Mouse (Mus musculus): ENCODE measurements at regions not wholly inside any gene's neighbourhood (a gene's known extent, or its start where the extent isn't known, plus 50 kb on each side); places are given as distances from the start of the nearest gene placed in this dataset.

DNA sequence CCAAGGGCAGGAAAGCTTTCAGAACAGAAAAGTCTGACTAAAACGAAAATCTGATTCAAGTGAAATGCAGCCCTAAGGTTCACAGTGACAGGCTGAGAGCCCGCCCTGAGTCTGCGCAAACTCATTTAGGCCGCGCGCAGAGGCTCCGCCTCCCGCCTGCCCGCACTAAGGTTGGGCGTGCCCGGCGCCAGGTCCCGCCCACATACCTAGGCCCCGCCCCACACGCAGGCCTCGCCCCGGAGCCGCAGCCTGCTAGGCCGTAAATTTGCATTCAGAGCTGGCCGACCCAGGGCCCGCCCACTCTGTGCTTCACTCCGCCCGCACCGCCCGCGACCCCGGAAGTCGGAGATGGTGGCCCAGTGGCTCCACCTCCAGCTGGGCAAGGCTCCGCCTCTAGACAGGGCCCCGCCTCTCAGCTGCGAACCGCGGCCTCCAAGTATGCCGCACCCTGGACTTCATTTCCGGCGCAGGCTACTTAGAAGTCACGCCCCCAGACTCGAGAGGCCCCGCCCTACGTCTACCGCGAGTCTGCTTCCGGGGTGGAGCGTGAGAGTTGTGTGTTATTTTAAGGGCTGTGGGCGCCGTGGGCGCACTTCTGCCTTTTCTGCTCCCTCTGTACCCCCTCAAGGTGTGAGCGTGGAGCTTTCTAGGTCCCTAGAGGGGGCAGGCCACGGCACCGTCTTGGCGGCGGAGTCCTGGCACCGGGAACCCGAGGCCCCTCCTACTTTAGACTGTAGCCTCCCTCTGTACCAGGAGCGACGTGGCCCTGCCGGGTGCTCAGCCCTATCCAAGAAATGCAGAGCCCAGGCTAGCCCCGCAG lies 52.3 kb upstream of the Wnt7b start:
- peak; percentile 95 for DNase-seq (ENCODE audit: low read depth, low spot score)

DNA sequence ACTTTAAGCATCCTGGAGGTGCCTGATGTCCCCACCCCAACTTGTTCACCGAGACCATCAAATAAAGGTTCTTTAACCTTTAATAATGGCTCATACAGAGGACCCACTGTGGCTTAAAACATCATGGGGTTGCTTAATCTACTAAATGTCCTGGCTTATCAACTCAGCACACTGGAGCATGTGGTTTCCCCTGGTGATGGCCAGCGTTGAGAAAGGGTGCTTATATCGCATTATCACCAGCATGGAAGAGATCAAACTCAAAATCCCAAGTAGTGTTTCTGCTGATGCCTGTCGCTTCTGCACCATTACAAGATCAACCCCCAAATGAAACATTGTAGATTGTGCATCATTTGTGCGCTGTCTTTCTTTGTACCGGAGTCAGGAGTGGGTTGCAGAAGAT lies 53.2 kb upstream of the Wnt7b start:
- no peak for DNase-seq (ENCODE audit: low read depth, low spot score)

DNA sequence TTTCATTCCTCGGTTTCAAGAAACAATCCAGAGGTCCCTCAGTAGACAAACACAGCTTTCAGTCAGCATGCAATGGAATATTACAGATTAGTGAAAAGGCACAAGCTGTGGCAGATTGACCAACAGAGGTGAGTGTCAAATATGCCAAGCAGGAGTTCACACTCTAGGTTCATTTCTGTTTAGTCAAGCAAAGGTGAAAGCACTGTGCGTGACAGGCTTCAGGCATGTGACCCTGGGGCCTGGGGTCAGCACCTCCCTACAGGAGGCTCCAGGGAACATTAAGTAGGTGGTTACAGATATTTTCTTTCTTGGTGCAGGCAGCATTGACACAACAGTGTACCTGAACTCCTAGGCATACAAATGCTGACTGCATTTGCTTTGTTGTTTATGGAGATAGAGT lies 57.3 kb upstream of the Wnt7b start:
- no peak for DNase-seq (ENCODE audit: low read depth, low spot score)

DNA sequence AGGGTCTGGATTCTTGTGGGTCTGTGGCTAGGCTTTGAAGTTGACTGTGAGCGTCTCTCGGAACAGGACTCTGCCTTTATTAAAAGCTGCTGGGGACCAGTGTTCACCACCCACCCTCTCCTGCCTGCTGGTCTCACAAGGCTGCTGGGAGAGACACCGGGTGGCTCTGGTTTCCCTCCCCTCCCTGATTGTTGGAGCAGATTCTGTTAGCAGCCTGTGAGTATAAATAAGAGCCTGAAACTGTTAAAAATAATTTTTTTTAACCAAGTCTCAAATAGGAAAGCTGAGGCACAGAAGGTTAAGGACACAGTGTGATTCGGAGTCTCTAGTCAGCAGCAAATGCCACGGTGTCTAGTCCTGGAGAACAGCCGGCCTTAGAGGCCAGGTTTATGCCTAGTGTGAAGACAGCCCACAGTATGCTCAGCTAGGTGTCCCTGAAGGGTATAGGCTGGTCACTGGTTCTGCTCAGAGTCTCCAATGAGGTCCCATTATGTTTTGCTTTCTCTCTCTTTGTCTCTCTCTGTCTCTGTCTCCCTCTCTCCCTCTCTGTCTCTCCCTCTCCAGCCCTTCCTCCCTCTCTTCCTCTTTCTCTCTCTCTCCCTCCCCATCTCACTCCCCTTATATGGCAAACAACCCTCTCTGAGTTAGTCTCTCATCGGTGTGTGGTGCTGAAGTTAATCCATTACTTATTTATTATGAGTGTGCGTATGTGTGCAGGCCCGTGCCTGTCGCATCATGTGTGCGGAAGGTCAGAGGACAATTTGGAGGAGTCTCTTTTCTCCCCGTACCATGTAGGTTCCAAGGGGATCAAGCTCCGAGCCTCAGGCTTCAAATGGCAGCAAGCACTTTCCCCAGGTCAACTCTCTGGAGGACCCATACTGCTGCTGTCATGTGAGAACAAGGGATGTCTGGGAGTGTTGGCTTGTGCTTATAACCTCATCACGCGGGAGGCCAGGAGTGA lies 59.1 kb upstream of the Wnt7b start:
- DNase-seq (ENCODE audit: low read depth, low spot score): no peak

DNA sequence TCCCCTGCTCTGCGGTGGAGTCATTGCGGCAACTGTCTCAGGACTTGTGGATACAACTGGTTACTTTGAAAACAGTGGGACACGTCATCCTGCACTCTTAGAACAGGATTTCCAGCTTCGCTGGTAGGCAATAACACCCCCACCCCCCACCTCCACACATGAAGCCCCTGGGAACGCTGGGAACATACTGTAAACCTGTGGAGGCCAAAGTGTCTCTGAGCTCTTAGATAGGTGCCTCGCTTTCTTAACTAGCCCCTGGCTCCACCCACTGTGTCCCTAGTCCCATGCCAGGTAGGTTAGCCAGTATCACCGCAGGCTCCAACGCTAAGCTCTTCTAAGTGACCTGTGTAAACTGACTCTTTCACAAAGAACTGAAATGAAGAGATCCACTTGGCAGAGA lies 63.1 kb upstream of the Wnt7b start:
- no peak for DNase-seq (ENCODE audit: low read depth, low spot score)

DNA sequence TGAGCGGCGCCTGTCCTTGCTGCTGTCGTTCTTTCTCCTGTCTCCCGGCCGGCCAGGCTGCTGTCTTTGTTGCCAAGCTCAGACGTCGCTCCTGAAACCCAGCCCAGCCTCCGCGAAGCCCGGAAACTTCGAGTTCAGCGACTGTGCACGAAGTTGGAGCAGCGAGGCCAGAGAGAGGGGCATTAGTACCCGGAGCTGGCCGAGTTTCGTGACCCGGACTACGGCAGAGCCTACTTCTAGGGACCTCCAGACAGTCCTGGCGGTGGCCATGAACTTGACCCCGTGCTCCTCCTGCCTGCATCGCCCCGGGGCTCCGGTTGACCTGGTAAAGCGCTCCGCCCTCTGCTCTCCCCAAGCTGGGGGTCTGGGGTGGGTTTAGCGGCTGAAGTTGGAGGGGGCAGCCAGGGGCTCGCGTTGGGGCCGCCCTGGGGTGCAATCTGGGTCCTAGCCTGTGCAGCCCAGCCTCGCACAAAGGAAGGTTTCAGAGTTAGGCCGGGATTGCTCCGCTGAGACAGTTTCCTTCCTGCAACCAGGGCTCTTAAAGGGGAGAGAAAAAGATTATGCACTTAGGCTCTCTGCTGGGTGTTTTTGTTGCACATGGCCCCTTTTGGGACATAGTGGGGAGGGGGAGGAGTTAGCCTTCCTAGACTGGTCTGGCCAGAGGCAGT lies 63.8 kb upstream of the Wnt7b start:
- DNase-seq (ENCODE audit: low read depth, low spot score): no peak

DNA sequence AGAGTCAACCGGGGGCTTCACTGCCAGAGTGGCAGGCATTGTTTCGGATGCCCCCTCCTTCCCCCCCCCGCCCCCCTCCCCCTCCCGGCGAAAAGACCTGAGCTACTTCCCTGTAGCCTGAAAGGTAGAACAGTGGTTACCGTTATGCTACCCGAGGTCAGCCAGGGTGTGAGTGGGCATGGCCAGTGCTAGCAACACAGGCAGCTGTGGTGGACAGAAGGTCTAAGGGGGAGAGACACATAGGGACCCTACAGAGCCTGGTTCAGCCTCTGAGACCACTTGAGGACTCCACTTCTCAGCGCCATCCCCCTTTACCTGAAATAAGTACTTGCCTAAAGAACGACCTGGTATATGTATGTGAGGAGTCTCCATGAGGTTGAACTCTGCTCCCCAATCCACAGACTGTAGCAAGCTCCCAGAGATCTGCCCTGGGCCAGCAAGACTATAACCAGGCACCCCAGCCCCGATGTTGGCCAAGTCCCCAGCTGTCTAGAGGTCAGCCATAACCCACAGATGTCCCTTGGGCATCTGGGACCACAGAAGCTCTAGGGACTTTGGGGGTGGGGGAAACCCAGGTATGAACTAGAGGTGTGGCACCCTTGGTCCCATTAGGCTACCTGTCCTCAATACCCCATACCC lies 64.5 kb upstream of the Wnt7b start:
- DNase-seq (ENCODE audit: low read depth, low spot score): no peak

DNA sequence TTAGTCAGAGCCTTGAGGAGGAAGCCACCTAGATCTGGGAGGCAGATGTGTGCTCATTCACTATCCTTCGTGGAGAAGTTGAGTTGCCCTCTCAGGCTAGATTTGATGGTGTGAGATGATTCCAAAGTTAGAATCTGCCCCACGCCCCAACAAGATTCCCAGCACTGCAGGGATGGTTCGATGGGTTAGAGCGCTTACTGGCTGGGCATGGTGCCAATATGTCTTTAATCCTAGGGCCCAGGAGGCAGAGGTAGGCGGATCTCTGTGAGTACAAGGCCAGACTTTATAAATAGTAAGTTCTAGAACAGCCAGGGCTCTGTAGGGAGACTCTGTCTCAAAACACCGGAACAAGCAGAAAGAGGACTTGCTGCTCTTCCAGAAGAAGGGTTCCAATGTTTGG lies 65.3 kb upstream of the Wnt7b start:
- DNase-seq (ENCODE audit: low read depth, low spot score): no peak

DNA sequence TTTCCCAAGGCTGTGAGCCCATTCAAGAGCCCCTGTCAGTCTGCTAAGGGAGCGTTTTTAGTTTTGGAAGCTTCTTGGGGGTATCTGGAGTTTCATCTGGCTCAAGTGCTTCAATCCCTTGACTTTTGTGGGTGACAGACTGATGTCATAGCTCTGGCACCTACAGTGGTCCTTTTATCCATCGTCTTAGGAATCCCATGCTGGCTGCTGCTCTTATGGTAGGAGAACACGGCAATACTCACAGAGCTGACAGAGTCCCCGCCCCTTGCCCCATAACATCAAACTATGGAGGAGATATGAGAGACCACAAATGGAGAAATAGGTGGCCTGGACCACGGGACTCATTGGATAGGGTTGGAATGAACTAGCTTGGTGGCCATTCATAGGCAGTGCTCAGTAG lies 68.0 kb upstream of the Wnt7b start:
- DNase-seq (ENCODE audit: low read depth, low spot score): no peak

DNA sequence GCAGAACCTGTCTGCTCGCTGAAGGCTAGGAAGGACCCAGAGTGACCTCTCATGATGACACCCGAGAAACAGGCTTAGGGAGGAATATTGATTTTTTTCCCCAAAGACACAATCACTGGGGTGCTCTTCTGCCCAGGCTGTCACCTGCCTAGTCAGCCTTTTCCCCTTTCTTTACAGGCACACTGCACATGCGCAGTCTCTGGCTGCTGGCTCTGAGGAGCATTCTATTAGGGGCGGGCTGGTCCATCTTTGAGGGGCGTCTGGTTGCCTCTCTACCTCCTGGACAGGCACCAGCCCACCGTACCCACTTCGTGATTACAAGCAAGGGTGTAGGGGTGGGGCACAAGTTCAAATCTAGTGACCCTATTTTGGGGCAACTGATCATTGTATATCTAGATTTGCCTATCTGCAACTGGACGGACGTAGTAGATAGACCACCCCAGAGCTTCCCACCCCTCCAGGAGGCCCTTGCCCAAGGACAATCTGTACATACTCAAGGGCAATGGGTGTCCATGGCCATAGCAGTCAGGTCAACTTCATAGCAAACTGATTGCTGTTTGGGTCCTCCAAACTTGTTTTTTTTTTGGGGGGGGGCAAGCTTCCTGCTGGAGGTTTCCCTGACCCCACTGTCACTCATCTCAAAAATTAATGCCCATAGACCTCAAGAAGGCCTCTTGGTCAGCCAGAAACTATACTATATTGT lies 69.6 kb upstream of the Wnt7b start:
- no peak for DNase-seq (ENCODE audit: low read depth, low spot score)

DNA sequence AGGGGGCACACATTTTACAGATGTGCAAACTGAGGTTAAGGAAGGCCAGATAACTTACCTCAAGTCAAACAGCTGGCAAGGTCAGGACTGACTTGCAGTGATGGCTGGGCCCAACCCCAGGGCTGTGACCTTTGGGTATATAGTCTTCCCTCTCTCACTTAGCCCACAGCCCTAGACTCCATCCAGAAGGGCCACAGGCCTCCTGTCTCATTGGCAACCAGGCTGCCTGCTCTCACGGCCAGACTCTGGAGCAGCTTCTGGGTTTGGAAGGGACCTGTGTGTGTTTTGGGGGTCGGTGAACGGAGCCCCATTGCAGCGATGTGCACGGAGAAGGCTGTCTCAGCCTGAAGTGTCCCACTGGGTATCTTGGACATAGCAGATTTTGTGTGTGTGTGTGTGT lies 70.2 kb upstream of the Wnt7b start:
- DNase-seq (ENCODE audit: low read depth, low spot score): no peak

DNA sequence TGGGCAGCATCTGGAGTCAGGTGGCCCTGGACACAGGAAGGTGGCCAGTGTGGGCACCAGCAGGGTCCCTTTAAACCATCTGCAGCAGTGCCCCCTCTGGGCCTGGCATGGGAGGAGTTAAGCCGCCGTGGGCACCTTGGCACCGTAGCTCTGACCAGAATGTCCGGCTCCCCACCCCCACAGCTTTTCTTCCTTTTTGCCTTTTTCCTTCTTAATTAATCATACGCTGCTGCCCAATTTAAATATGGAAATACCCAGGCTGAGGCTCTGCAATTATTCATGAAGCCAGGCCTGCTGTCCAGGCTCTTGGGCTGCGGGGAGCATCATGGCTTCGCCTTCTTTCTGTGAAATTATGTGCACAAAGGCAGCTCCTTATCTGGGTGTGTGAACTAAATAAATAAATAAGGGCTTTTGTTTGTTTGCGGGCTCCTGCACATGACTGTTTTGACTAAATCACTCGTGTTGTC lies 70.6 kb upstream of the Wnt7b start:
- DNase-seq (ENCODE audit: low read depth, low spot score): no peak

DNA sequence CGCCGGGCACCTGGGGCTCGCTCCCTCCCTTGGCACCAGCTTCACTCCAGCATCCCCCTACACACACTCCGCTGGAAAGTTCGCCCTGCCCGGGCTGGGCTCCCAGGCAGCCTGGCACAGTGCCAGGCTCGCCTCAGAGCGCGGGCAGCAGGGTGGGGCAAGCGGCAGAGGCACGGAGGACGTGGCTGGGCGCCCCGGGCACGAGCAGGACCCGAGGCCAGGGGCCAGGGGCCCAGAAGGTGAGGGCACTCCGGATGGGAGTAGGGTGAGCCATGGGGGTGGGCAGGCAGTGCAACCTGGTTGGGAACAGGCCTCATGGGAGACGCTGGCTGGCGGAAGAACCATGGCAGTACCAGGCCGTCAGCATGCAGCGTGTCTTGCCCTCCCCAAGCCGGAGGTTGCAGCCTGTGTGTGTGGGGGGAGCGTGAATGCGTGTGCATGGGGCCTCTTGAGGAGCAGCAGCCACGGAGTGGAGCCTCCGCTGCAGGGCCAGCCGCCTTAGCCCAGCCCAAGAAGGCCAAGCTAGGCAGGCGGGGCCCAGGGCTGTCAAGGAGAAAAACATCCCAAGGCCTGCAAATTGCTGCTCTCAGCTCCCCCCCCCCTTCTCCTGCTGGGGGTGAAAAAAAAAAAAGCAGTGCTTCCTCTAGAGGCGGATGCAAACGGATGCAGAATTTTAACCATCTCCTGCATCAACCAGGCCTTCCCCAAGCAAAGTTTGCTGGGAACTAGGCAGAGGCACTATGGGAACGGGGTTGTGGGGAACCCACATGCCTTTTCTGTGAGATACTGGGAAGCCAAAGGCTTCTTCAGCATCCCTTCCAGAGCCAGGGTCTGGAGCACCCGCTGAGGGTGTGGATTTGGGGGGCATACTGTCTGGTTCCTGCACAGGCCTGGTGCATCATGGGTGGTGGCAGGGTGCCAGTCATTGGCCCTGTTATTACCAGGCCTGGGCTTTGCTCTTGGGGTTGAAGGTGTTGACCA lies 71.4 kb upstream of the Wnt7b start:
- no peak for DNase-seq (ENCODE audit: low read depth, low spot score)

DNA sequence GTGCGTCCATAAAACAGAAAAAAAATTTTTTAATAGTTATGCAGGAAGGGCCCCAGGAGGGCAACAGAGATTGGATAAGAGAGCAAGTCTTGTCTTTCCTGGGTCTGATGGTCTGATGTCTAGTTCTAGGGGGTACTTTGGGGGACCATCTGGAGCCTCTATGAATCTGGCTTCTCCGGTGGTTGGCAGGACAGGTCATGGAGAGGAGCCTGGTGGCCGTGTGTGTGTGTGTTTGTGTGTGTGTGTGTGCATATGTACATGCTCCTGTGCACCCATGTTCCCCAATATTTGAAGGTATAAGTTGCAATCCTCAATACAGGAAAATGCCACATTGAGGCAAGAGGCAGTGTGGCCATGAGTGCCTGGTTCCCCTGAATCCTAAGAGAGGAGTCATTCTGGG lies 72.5 kb upstream of the Wnt7b start:
- no peak for DNase-seq (ENCODE audit: low read depth, low spot score)

DNA sequence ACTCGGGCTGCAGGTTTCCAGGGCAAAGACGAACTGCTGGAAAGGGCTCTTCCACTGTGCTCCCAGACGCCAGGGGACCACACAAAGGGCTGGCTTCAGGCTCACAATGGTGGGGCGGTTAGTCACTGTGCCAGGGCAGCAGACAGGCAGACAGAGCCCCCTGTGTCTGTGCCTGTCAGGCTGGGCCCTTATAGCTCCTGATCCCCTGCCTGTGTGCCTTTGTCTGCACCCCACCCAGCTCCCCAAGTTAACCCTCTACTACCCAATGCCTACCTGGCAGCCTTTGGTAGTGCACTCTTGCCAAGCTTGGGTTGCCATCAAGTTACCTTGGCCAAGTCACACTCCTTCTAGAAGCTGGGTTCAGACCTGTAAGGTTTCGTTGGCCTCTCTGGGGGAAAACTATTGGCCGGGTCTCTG lies 73.5 kb upstream of the Wnt7b start:
- no peak for DNase-seq (ENCODE audit: low read depth, low spot score)

DNA sequence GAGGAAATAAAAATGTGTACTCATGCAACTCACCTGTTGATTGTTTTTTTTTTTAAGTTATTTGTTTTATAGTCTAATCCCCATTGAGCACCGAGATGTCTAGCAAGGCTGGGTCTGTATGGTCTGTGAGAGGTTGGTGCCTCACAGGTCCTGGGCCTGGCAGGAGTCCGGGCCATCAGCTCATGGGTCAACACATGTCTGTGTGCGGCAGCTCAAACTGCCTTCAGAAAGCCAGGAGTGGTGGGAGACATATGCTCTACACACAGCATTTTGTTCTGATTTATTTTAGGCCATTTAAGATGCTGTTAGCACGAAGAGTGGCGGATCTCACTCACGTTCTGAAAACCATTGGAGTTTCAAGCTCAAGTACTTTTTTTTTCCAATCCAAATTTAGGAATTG lies 74.6 kb upstream of the Wnt7b start:
- DNase-seq (ENCODE audit: low read depth, low spot score): no peak

DNA sequence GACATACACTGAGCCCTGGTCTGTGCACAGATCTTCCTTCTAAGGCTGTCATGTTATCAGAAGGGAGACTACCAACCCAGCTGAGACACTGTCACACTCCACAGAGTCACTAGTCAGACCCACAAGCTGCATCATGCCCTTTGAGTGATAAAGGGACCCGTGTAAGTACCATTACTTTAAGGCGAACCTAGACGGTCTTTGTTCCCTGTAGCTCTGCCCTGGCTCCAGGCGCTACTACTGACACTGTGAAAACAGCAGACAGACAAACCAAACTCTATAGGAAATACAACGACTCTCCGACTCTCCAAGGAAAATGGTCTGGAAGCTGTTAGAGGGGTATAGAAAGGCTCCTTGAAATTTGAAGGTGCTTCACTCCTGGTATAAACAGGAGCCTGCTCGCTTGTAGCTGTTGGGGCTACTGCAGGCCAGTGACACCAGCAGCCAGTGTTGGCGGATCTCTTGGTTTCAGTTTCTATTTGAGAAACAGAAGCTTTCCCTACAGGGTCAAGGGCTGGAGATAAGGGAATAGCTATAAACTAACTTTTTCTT lies 75.2 kb upstream of the Wnt7b start:
- no peak for DNase-seq (ENCODE audit: low read depth, low spot score)

DNA sequence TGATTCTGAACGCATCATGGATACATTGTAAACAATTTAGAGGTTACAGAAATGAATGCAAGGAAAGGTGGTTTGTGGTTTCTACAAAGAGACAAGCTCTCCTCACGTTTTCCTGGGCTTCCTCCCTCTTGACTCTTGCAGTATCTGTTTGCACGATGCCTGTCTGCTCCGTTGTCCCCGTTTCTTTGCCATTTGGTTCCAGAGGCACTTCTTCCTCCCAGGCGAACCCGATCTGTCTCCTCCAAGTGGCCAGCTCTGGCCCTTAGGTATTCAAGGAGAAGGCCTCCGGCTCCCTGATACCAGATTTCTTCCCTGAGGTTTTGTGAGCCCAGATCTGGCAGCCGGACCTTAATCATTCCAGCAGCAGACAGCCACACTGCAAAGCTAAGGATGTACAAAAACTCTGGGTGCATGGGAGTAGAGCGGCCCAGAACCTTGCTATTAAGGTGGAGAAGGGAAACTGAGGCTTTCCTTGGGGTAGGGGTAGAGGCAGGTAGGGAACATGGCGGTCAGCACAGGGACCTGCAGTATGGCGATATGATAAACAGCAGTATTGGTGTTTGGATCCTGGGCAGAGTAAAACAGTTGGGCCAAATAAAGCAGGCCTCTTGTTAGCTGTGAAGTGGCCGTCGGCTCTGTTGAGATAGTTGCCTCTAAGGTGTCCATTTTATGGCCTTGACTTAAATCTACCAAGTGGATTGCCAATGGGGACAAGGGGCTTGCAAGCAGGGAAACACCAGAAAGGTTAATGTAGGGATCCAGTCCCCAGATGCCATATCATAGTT lies 76.0 kb upstream of the Wnt7b start:
- DNase-seq (ENCODE audit: low read depth, low spot score): no peak

All from retina, adult 2 months (tissue).